Mouse (Mus musculus) olfactory bulb, adult 2 months (tissue): ENCODE data around the gene Galm.

Source experiments
- CTCF ChIP-seq: fragments of 200-500 bp; IDR thresholded peaks from 2 replicates; pipeline ENCODE4 v1.5.1; 2012; ENCODE audit warnings: low read depth, mild to moderate bottlenecking, low read length, moderate library complexity; ENCODE audit not compliant: insufficient read depth
- POLR2A ChIP-seq: fragments of 200-500 bp; IDR thresholded peaks from 2 replicates; pipeline ENCODE4 v1.6.1; 2012; ENCODE audit warnings: mild to moderate bottlenecking, low read depth, low read length, moderate library complexity; ENCODE audit not compliant: insufficient read depth

- TF ChIP-seq CTCF: no peak
- no peak for TF ChIP-seq POLR2A
These were observed 48.1 kb downstream of the Galm start for GRCm38 (mm10) chr17:80175386-80175739.
